Mouse (Mus musculus) brain, embryonic 14.5 days (tissue): ENCODE results near the gene Ppt2.

Experiments
- CTCF ChIP-seq: fragments of 200-500 bp; IDR thresholded peaks from 2 replicates; pipeline ENCODE4 v1.5.1; 2012; ENCODE audit warnings: inconsistent platforms, mild to moderate bottlenecking, moderate library complexity, borderline replicate concordance; ENCODE audit not compliant: insufficient read depth, insufficient read length; ENCODE audit errors: extremely low read depth
- POLR2A ChIP-seq: fragments of 200-500 bp; IDR thresholded peaks from 2 replicates; pipeline ENCODE4 v1.6.1; 2012; ENCODE audit warnings: mild to moderate bottlenecking, inconsistent platforms, borderline replicate concordance; ENCODE audit not compliant: poor library complexity, insufficient read depth, insufficient read length, severe bottlenecking; ENCODE audit errors: extremely low read depth

DNA sequence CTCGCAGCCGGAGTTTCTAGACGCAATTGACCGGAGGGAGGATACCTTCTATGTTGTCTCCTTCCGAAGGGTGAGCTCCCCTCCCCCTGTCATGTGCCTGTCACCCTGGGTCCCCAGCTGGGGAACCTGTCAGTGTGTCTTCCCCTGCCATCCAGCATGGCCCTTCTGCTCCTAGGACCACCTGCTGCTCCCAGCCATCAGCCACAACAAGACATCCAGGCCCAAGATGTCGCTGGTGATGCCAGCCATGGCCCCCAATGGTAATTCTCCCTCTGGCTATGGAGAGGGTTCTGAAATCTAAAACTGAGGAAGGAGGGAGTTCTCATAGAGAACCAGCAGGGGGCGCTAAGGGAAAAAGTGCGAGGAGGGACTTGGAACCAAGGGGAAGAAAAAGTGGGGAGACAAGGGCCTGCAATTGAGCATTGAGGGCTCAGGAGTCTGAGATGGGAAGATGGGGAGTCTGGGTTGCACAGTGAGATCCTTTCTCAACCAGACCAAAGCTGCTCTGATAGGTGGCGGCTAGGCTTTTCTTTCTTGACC lies 25.5 kb upstream of the Ppt2 start:
- TF ChIP-seq POLR2A: no peak
- peak; percentile 80 for TF ChIP-seq CTCF
